Mouse (Mus musculus): ENCODE measurements around the gene Homer2. TPM values are rescaled to one million over a fixed set of nuclear protein-coding genes. Genes with fewer than 3 reads are reported as not detected.

Gene Homer2
- total RNA-seq, 2 experiments from 2014 or later = 60.7 to 63.1 TPM

GRCm38 (mm10) chr7:81698357-81698756 is 9.0 kb downstream of the Homer2 start:
- no peak for DNase-seq

GRCm38 (mm10) chr7:81697954-81698353 is 9.4 kb downstream of the Homer2 start:
- no peak for DNase-seq

GRCm38 (mm10) chr7:81695763-81696533 is 11.4 kb downstream of the Homer2 start:
- DNase-seq = no peak

- no peak for DNase-seq
Measured at GRCm38 (mm10) chr7:81691067-81691466, 16.3 kb downstream of the Homer2 start.

- peak; percentile 61 for DNase-seq
Measured at GRCm38 (mm10) chr7:81689116-81689681, 18.1 kb downstream of the Homer2 start.

GRCm38 (mm10) chr7:81688378-81688777 is 18.9 kb downstream of the Homer2 start:
- DNase-seq = no peak

- no peak for DNase-seq
Measured at GRCm38 (mm10) chr7:81687684-81688316, 19.5 kb downstream of the Homer2 start.

- DNase-seq = no peak
Measured at GRCm38 (mm10) chr7:81685375-81685774, 22.0 kb downstream of the Homer2 start.

GRCm38 (mm10) chr7:81683779-81684422 is 23.4 kb downstream of the Homer2 start:
- DNase-seq = no peak

GRCm38 (mm10) chr7:81681386-81681785 is 25.9 kb downstream of the Homer2 start:
- DNase-seq = no peak

GRCm38 (mm10) chr7:81673359-81674013 is 33.8 kb downstream of the Homer2 start:
- peak; percentile 30 for DNase-seq

GRCm38 (mm10) chr7:81672735-81673291 is 34.5 kb downstream of the Homer2 start:
- no peak for DNase-seq

- no peak for DNase-seq
Measured at GRCm38 (mm10) chr7:81667156-81667555, 40.2 kb downstream of the Homer2 start.

- DNase-seq = no peak
Measured at GRCm38 (mm10) chr7:81666585-81666984, 40.7 kb downstream of the Homer2 start.

- no peak for DNase-seq
Measured at GRCm38 (mm10) chr7:81663057-81663456, 44.3 kb downstream of the Homer2 start.

GRCm38 (mm10) chr7:81657631-81658347 is 49.5 kb downstream of the Homer2 start:
- no peak for DNase-seq

GRCm38 (mm10) chr7:81657055-81657454 is 50.3 kb downstream of the Homer2 start:
- DNase-seq = no peak

- DNase-seq = no peak
Measured at GRCm38 (mm10) chr7:81656635-81657034, 50.7 kb downstream of the Homer2 start.

- DNase-seq = peak; percentile 59
Measured at GRCm38 (mm10) chr7:81654946-81655718, 52.2 kb downstream of the Homer2 start.

- DNase-seq = no peak
Measured at GRCm38 (mm10) chr7:81653988-81654387, 53.3 kb downstream of the Homer2 start.

GRCm38 (mm10) chr7:81652296-81652695 is 55.0 kb downstream of the Homer2 start:
- DNase-seq = no peak
